Mouse (Mus musculus) spleen, postnatal 36 days (tissue): ENCODE data around the gene Aldh6a1.
A peak's percentile ranks its signal among the peaks of the same experiment; 100 is the strongest.

Source experiments
- DNase-seq, 2 experiments: peaks; one replicate each; pipeline ENCODE4 v3.0.0; 2022; ENCODE audit warnings: low spot score in 2 of 2, mixed read lengths in 1 of 2

Aldh6a1 gene

GRCm38 (mm10) chr12:84450718-84451646 lies at the start of gene Aldh6a1, which contains the start of gene Lin52:
Aldh6a1 (minus strand) TSS chr12:84451004.
Lin52 (plus strand) TSS chr12:84451422.
- peak; percentile 97 to 100 for DNase-seq

- no peak for DNase-seq
Observed at GRCm38 (mm10) chr12:84496795-84497194, 46.0 kb upstream of the Aldh6a1 start.

GRCm38 (mm10) chr12:84487324-84488056 lies 36.7 kb upstream of the Aldh6a1 start:
- no peak for DNase-seq

- DNase-seq: no peak
Observed at GRCm38 (mm10) chr12:84482778-84483585, 32.2 kb upstream of the Aldh6a1 start.

- DNase-seq: no peak
Observed at GRCm38 (mm10) chr12:84481251-84481650, 30.4 kb upstream of the Aldh6a1 start.

- DNase-seq: no peak
Observed at GRCm38 (mm10) chr12:84478937-84479336, 28.1 kb upstream of the Aldh6a1 start.

- DNase-seq: peak in 1 of 2 experiments; percentile 29
Observed at GRCm38 (mm10) chr12:84468701-84469100, 17.9 kb upstream of the Aldh6a1 start.

GRCm38 (mm10) chr12:84462856-84463255 lies 12.1 kb upstream of the Aldh6a1 start:
- no peak for DNase-seq

- no peak for DNase-seq
Observed at GRCm38 (mm10) chr12:84461416-84461815, 10.6 kb upstream of the Aldh6a1 start.

- no peak for DNase-seq
Observed at GRCm38 (mm10) chr12:84459845-84460244, 9.0 kb upstream of the Aldh6a1 start.

GRCm38 (mm10) chr12:84456911-84457310 lies 6.1 kb upstream of the Aldh6a1 start:
- DNase-seq: no peak

GRCm38 (mm10) chr12:84451801-84452200 lies 997 bp upstream of the Aldh6a1 start:
- DNase-seq: peak; percentile 7 to 21

GRCm38 (mm10) chr12:84450351-84450717 lies 470 bp downstream of the Aldh6a1 start:
- no peak for DNase-seq

- no peak for DNase-seq
Observed at GRCm38 (mm10) chr12:84449887-84450286, 917 bp downstream of the Aldh6a1 start.

- DNase-seq: no peak
Observed at GRCm38 (mm10) chr12:84448181-84448580, 2.6 kb downstream of the Aldh6a1 start.

GRCm38 (mm10) chr12:84447386-84447785 lies 3.4 kb downstream of the Aldh6a1 start:
- no peak for DNase-seq

GRCm38 (mm10) chr12:84442526-84442925 lies 8.3 kb downstream of the Aldh6a1 start:
- DNase-seq: no peak

GRCm38 (mm10) chr12:84438697-84439096 lies 12.1 kb downstream of the Aldh6a1 start:
- DNase-seq: no peak

GRCm38 (mm10) chr12:84429825-84430224 lies 21.0 kb downstream of the Aldh6a1 start:
- no peak for DNase-seq

GRCm38 (mm10) chr12:84423990-84424389 lies 26.8 kb downstream of the Aldh6a1 start:
- no peak for DNase-seq

- DNase-seq: no peak
Observed at GRCm38 (mm10) chr12:84417605-84417922, 33.2 kb downstream of the Aldh6a1 start.
